Mouse (Mus musculus) layer of hippocampus, postnatal 14 days (tissue): ENCODE data around the gene Cnst. TPM values are rescaled to one million over a fixed set of nuclear protein-coding genes. Genes with fewer than 3 reads are reported as not detected.
"Not testable (repeated sequence)": the region's sequence is repeated elsewhere in the genome, so short reads cannot be mapped to it uniquely, and the experiment has no call there.

Experiments used
- DNase-seq, 2 experiments: peaks; one replicate each; pipeline ENCODE4 v3.0.0; 2021 to 2022; ENCODE audit warnings: low spot score in 2 of 2, mixed read lengths in 1 of 2
- total RNA-seq, 2 experiments: library from RNA; stranded (reverse); gene quantifications; 2 replicates each; pipeline ENCODE4 v1.2.3; 2021

The Cnst gene
- total RNA-seq, 2 experiments from 2014 or later = 30.9 to 32.8 TPM

DNA sequence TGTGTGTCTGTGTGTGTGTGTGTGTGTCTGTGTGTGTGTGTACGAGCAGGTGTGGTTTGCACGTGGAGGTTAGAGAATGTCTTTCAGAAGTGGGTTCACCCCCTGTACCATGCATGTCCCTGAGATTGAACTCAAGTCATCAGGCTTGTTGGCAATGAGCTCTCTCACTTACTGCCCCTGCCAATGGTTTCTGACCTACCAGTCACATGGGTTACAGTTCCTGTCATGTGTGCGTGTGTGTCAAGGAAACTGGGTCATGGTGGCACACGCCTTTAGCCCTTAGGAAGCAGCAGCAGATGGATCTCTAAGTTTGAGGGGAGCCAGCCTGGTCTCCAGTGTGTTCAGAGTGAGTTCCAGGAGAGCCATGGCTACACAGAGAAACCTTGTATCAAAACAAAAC lies 96.6 kb downstream of the Cnst start:
- no peak for DNase-seq

DNA sequence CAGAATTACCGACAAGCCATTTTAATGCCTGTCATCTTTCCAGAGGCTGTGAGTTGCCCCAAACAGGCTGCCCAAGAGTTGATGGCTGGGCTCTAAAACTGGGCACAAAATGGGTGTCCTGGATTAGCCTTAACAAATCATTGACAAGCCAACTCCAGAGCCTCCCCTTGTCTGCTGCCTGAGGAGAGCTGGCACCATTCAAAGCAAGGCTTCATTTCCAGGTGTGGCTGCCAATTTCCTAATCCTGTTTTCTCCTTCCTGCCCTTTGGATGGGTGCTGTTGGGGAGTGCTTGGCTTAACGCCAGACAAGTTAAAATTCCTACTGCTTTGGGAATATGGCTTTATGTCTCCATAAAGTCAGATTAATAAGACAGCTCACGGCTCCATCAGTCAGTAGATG lies 98.0 kb downstream of the Cnst start:
- DNase-seq = peak in 1 of 2 experiments; percentile 49

DNA sequence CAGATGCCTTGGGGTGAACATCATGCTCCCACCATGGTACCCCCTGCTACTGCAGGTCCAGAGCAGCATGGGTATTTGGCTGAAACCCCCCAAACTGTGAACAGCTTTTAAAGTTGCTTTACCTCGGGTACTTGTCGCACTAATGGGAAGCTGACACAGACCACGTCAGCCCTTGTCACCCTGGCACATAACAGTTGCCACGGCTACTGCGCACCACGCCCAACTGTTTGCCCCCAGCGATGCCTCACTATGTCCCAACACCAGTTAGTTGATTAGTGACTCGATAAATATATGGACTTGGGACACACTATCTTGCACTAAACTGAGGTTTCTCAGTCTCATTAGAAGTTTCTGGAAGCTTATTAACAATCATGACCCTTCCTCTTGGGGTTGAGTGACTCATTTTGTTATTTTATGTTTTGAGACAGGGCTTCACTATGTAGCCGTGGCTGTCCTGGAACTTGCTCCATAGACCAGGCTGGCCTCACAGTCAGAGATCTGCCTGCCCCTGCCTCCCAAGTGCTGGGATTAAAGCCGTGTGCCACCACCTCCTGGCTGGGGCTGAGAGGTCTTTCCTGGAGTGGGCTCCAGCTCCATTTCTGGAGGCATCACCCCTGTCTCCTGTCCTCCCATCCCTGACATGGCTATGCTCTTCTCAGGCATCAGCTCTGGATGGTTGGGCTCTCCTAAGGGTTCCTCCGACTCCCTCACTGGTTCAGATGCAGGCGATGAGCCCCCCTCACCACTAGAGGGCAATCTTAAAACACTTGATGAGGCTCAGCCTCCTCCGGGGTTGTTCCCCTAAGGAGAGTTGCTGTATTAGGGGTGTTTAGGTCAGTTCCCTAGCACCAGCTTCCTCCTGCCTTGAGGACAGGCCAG lies 99.2 kb downstream of the Cnst start:
- DNase-seq = peak; percentile 80 to 91

DNA sequence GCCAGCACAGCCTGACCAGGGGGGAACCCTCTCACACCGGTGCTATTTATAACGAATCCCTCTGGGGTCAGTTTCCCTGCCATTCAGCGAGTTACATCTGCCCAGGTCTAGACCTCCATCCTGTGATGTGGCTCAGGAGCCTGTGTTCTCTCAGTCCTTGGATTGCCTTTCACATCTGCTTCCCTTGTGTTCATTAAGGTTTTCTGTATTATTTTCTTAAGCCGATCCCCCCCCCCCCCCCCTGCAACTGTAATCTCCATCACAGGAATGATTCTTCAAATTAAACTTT lies 99.8 kb downstream of the Cnst start:
- DNase-seq = no peak

DNA sequence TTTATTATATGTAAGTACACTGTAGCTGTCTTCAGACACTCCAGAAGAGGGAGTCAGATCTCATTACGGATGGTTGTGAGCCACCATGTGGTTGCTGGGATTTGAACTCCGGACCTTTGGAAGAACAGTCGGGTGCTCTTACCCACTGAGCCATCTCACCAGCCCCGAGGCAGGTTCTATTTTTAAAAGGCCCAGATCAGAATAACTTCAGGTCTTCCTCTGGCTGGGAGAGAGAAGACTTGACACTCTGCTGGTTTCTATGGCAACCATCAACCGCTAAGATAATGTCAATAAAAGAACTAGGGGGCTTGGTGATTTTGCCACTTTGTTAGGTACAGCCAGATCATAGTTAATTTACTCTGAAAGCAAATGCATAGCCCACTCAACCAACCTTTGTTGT lies 102.5 kb downstream of the Cnst start:
- not testable (repeated sequence) for DNase-seq

DNA sequence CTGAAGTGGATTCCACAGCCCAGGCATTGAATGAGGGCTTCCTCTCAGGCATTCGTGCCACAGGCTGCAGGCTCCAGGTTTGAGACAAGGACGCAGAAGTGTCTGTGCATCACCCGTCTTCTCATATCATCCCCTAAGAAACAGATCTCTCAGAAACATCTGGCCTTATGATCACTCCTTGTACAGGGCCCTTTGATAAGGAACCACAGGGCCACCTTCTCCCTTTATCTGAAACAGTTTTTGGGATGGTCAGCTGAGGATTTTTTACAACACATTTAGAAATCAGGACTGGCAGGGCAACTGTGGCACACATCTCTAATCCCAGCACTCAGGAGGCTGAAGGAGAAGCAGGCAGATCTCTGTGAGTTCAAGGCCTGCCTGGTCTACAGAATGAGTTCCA lies 103.2 kb downstream of the Cnst start:
- DNase-seq = no peak

DNA sequence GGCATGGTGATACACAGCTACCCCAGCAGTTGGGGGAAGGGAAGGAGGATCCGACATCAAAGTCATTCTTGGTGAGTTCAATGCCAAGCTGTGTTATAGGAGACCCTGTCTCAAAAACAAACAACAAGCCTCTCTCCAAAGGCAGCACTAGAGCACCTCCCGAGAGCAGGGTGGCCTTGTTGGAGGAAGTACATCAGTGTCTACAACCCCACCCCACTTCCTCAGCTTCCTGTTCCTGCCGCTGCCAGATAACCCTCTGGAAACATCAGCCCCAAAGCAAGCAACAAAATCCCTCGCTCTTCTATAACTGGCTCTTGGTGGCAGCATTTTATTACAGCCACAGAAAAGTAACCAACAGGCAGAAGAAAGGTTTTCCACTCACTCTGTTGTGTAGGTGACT lies 104.1 kb downstream of the Cnst start:
- DNase-seq = no peak

DNA sequence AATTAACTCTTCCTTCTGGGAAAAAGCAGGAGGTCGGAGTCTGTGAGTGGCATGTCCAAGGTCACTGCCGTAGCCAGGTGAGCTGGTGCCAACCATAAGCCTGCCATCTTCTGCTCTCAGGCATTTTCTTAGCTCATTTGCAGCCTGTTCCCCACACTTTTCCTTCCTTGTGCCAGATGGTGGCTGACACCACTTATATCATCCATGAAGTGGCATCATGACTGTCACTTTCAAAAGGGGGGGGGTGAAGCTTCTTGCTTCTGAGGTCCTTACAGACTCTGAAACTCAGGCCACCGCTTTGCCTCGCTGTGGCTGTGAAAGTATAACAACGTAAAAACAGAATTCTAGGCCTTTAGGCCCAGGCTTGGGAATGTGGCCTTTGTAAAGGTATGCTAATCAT lies 105.1 kb downstream of the Cnst start:
- DNase-seq = no peak

DNA sequence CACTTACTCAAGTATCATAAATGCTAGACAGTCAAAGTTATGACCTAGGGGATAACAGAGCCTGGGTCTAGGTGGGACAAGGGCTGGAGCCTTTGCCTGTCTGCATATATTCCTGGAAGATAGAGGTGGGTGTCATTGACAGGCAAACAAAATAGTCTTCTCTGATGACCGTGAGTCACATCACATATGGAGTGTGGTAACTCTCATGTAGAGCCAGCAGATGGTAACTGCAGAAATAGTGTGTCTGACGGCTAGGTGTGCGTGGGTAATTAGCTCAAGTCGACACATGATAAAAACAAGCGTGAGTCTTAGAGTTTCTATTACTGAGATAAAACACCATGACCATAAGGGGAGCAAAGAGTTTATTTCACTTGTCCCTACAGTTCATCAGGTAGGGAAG lies 116.9 kb downstream of the Cnst start:
- no peak for DNase-seq

DNA sequence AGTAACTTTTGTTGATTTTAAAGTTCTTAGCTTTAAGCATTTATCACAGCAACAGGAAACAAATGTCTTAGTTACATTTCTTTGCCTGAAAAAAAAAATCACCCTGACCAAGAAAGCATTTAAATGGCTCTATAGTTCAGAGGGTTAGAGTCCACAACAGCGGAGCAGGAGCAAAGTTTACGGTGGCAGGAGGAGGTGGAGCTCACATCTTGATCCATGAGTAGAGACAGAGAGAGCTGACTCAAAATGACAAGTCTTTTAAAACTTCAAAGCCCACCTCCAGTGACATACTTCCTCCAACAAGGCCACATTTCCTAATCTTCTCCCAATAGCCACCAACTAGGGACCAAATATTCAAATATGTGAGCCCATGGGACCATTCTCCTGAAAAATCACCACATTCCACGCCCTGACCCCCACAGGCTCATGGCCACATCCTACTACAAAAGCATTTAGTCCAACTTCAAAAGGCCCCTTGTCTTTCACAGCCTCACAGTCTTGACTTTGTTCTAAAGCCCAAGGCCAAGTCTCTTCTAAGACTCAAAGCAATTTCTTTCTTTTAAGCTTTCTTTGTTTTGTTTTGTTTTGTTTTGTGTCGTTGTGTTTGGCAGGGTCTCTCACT lies 118.2 kb downstream of the Cnst start:
- DNase-seq = no peak

DNA sequence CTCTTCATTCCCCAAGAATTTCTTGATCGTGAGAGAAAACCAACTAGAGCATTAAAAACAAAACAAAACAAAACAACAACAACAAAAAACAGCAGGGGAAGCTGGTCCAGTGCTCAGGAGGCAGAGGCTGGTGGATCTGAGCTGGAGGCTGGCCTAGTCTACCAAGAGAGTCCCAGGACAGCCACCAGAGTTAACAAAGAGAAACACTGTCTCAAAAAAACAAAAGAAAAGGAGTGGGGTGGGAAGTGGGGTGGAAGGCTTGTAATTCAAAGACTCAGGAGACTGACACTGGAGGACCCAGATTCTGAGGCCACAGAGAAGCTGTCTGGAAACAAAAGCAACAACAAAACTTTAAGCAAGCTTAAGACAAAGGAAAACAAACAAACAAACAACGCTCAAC lies 120.8 kb downstream of the Cnst start:
- no peak for DNase-seq

DNA sequence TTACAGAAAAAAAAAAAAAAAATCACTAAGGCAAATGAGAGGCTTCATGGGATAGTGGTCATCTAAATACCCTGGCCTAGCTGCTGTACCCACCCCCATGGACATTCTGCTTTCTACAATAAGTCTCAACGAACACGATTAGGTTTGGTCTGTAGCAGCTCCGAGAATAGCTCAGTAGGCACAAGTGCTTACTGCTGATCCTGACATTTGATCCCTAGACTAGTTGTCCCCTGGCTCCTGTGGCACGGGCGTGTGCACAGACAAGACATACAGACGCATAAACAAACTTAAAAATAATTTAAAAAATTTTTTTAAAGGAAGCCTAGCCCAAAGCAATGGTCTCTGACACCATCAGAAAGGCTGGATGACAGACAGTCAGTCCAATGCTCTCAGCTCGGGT lies 121.3 kb downstream of the Cnst start:
- no peak for DNase-seq

DNA sequence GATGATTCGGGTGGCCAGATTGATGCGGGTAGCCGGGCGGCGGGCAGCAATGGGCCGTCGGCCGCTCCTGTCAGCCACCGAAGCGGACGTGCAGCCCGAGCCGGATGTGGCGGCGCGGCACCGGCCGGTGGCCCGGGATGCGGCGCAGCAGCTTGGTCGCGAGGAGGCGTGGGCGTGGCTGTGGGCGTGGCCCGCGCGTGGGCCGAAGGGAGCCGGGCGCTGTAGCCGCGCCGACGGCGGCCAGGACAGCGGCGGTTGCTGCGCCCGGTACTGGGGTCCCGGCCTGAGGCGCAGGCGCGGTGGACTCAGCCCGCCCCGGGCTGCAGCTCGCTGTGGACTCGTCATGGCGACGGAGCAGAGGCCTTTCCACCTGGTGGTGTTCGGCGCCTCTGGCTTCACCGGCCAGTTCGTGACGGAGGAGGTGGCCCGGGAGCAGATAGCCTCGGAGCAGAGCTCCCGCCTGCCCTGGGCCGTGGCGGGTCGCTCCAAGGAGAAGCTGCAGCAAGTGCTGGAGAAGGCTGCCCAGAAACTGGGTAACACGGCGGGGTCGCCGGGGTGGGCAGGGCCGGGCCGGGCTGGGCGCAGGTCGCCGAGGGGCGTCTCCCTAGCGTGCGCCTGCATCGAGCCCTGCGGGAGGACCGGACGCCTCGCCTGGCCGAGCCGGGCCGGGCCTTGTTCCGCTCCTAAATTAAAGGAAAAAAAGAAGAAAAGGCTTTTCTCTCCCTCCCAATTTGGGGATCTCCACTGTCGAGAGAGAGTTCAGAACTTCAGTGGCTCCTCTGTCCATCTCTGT lies 122.0 kb downstream of the Cnst start, which contains the start of gene Sccpdh:
Gene Sccpdh (plus strand): TSS at position 198 of the 793 bp plus-strand sequence.
- DNase-seq = peak; percentile 75 to 80

DNA sequence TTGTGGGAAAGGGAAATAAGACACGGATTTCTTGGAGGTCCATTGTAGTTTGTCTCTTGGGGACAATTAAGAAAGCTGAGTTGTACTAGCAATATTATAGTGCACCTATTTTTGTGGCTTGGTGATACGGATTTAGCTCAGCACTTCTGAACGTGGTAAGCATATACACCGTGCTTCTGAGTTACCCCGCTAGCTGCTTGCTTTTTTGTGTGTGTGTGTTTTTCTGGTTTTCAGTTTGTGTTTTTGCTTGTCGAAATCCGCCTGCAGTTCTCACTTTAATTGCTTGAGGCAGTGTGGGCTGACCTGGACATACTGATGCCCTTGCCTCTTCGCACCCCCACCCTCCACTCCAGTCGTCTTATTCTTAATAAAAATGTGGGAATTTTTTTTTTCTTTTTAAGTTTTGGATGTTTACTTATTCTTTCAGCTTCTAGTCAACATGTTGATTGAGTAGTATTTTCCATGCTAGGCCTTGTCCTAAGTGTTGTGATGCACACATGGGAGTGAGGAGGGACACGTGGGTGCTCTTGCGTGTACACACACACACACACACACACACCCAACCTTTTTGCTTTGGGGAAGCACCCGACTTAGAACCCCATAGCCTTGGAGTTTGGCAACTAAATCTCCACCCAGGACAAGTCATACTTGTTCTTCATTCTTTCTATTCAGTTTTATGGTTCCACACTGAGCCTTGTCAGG lies 122.8 kb downstream of the Cnst start:
- no peak for DNase-seq

DNA sequence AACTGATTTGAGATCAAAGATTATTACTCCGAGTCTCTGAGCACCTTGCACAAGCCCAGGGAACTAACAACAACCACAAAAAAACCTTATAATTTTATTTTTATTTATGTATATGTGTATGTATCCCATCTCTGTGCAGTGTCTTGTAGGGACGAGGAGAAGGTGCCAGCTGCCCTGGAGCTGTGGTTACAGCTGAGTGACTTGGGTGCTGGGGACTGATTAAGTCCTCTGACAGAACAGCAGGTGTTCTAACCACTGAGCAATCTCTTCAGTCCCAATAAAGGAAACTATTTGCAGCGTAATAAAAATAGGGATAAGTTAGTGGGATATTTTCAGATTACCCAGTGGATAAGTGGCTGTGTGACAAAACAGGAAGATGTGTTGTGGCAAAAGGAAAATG lies 128.2 kb downstream of the Cnst start:
- no peak for DNase-seq

DNA sequence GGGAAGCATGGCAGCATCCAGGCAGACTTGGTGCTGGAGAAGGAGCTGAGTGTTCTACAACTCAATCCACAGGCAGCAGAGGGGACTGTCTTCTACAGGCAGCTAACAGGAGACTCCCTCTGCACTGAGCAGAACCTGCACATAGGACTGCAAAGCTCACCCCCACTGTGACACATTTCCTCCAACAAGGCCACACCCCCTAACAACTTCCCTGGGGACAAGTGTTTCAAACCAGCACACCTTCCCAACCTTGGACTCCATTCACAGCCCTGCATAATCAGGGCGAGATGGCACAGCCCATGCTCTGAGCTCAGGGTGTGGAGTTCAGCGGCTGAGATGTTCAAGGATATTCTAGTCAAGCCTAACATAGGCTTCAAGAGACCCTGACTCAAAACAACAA lies 130.9 kb downstream of the Cnst start:
- DNase-seq = no peak

Other genes with a start within 250 kb of the Cnst start
- 10 to 100 TPM; 18.2 to 19.3 TPM for gene Smyd3, start 28.3 kb upstream of the Cnst start, total RNA-seq
- 10 to 100 TPM; 21.4 to 23.9 TPM for gene Tfb2m, start 103 bp upstream of the Cnst start, total RNA-seq
- gene Sccpdh, start 121.8 kb downstream of the Cnst start, total RNA-seq = 10 to 100 TPM; 69.1 to 69.4 TPM
- under 1 TPM; 0.19 to 0.32 TPM for gene Kif28, start 198.9 kb downstream of the Cnst start, total RNA-seq